Mouse (Mus musculus) lung, embryonic 16.5 days (tissue): ENCODE data around the gene Fam126a. TPM values are rescaled to one million over a fixed set of nuclear protein-coding genes. Genes with fewer than 3 reads are reported as not detected.

Experiments used
- ATAC-seq: fragments of 200-750 bp; cut with Nextera tagmentation; 2 replicates; pipeline ENCODE4 v1.8.0; 2017; ENCODE audit warnings: low read depth, mild to moderate bottlenecking, moderate library complexity
- H3K27ac ChIP-seq: fragments of 300-500 bp; sonication (generic); 2 replicates; pipeline ENCODE4 v1.5.1; 2014; ENCODE audit warnings: mild to moderate bottlenecking, control low read depth, low read length
- H3K27me3 ChIP-seq: fragments of 300-500 bp; sonication (generic); 2 replicates; pipeline ENCODE4 v1.6.1; 2014; ENCODE audit warnings: low read depth, low read length, mixed read lengths; ENCODE audit not compliant: control insufficient read depth, insufficient read depth
- H3K36me3 ChIP-seq: fragments of 300-500 bp; sonication (generic); 2 replicates; pipeline ENCODE4 v1.6.1; 2014; ENCODE audit warnings: low read length; ENCODE audit not compliant: control insufficient read depth, insufficient read depth
- H3K4me1 ChIP-seq: fragments of 300-500 bp; sonication (generic); replicated peaks from 2 replicates; pipeline ENCODE4 v1.6.1; 2014; ENCODE audit warnings: low read length, mixed read lengths; ENCODE audit not compliant: control insufficient read depth, insufficient read depth
- H3K4me2 ChIP-seq: fragments of 300-500 bp; sonication (generic); 2 replicates; pipeline ENCODE4 v1.6.1; 2014; ENCODE audit warnings: low read depth, low read length, control low read depth
- H3K4me3 ChIP-seq: fragments of 300-500 bp; sonication (generic); 2 replicates; pipeline ENCODE4 v1.5.1; 2014; ENCODE audit warnings: mild to moderate bottlenecking, low read length, control low read depth
- H3K9ac ChIP-seq: fragments of 300-500 bp; sonication (generic); 2 replicates; pipeline ENCODE4 v1.6.1; 2014; ENCODE audit warnings: low read length, control low read depth
- H3K9me3 ChIP-seq: fragments of 300-500 bp; sonication (generic); 2 replicates; pipeline ENCODE4 v1.6.1; 2016; ENCODE audit warnings: low read length; ENCODE audit not compliant: control insufficient read depth
- WGBS: fragments of 180-500 bp; shearing (Covaris S2); extraction: QIAGEN DNeasy Blood & Tissue Kit; methylation state at CpG from one replicate; pipeline ENCODE4 v1.1.7; 2014; 5-methylcytosine and 5-hydroxymethylcytosine counted together
- polyA plus RNA-seq: library from polyadenylated mRNA; unstranded; fragments of >200 nt; fragmentation: Nextera tagmentation; extraction: Ambion mirVana; gene quantifications from 2 replicates; pipeline ENCODE4 v1.2.1, GENCODE M21; 2015

Fam126a gene
- polyA plus RNA-seq, 1 experiment from 2014 or later: 17.1 TPM

GRCm38 (mm10) chr5:24013338-24014003, 17.0 kb downstream of the Fam126a start:
- H3K4me1 ChIP-seq: no peaks in the 10 kb centered on the region
- H3K4me3 ChIP-seq: no peak overlapping the region
- H3K4me2 ChIP-seq: no peak overlapping the region
- no peak for ATAC-seq
- H3K27ac ChIP-seq: no peak overlapping the region
- H3K27me3 ChIP-seq: no peaks in the 10 kb centered on the region
- 74% methylated on average over 5 of the region's 5 CpGs for WGBS
- no peak overlapping the region for H3K9ac ChIP-seq
- no peaks in the 10 kb centered on the region for H3K36me3 ChIP-seq
- no peaks in the 10 kb centered on the region for H3K9me3 ChIP-seq

GRCm38 (mm10) chr5:23999083-23999671, 31.3 kb downstream of the Fam126a start:
- no peak overlapping the region for H3K4me3 ChIP-seq
- H3K9me3 ChIP-seq: no peaks in the 10 kb centered on the region
- no peak overlapping the region for H3K27ac ChIP-seq
- no peaks in the 10 kb centered on the region for H3K4me1 ChIP-seq
- no peaks in the 10 kb centered on the region for H3K36me3 ChIP-seq
- H3K4me2 ChIP-seq: no peak overlapping the region
- ATAC-seq: no peak
- H3K9ac ChIP-seq: no peak overlapping the region
- no peaks in the 10 kb centered on the region for H3K27me3 ChIP-seq
- 48% methylated on average over 1 of the region's 1 CpGs for WGBS

- no peaks in the 10 kb centered on the region for H3K36me3 ChIP-seq
- WGBS: 70% methylated on average over 5 of the region's 5 CpGs
- no peak overlapping the region for H3K4me3 ChIP-seq
Measured at GRCm38 (mm10) chr5:23995951-23996350, 34.5 kb downstream of the Fam126a start.

GRCm38 (mm10) chr5:23994929-23995328, 35.6 kb downstream of the Fam126a start:
- peaks cover 8% of the 10 kb centered on the region; the same call in 1 of the 2 replicates for H3K4me1 ChIP-seq
- no peak overlapping the region for H3K4me2 ChIP-seq
- no peak overlapping the region for H3K27ac ChIP-seq
- no peak overlapping the region for H3K9ac ChIP-seq
- H3K9me3 ChIP-seq: no peaks in the 10 kb centered on the region
- ATAC-seq: no peak
- H3K27me3 ChIP-seq: no peaks in the 10 kb centered on the region
- no peaks in the 10 kb centered on the region for H3K36me3 ChIP-seq
- 92% methylated on average over 3 of the region's 3 CpGs for WGBS
- H3K4me3 ChIP-seq: no peak overlapping the region

More at GRCm38 (mm10) chr5:23995951-23996350, 34.5 kb downstream of the Fam126a start:
- no peaks in the 10 kb centered on the region for H3K27me3 ChIP-seq
- no peaks in the 10 kb centered on the region for H3K9me3 ChIP-seq
- ATAC-seq: no peak
- no peak overlapping the region for H3K27ac ChIP-seq
- H3K9ac ChIP-seq: no peak overlapping the region
- no peak overlapping the region for H3K4me2 ChIP-seq
- peaks cover 8% of the 10 kb centered on the region; the same call in 1 of the 2 replicates for H3K4me1 ChIP-seq

GRCm38 (mm10) chr5:23994231-23994630, 36.3 kb downstream of the Fam126a start:
- Histone ChIP-seq H3K9ac (no peak overlapping the region), H3K9me3 (no peaks in the 10 kb centered on the region), H3K27ac (no peak overlapping the region), H3K4me3 (no peak overlapping the region), H3K36me3 (no peaks in the 10 kb centered on the region), H3K4me1 (peaks cover 8% of the 10 kb centered on the region; the same call in 1 of the 2 replicates), H3K27me3 (no peaks in the 10 kb centered on the region), H3K4me2 (no peak overlapping the region)
- WGBS: 81% methylated on average over 2 of the region's 2 CpGs
- no peak for ATAC-seq

- WGBS: 20% methylated on average over 2 of the region's 2 CpGs
- H3K4me1 ChIP-seq: peaks cover 8% of the 10 kb centered on the region; the same call in 1 of the 2 replicates
- no peak for ATAC-seq
- H3K9me3 ChIP-seq: no peaks in the 10 kb centered on the region
- peak overlapping the region; percentile 41; the same call in 1 of the 2 replicates for H3K27ac ChIP-seq
- no peaks in the 10 kb centered on the region for H3K27me3 ChIP-seq
- no peak overlapping the region; the same call in 1 of the 2 replicates for H3K9ac ChIP-seq
- H3K36me3 ChIP-seq: no peaks in the 10 kb centered on the region
- H3K4me3 ChIP-seq: no peak overlapping the region
- H3K4me2 ChIP-seq: no peak overlapping the region
Measured at GRCm38 (mm10) chr5:23993553-23993894, 37.0 kb downstream of the Fam126a start.

- H3K9ac ChIP-seq: no peak overlapping the region; the same call in 1 of the 2 replicates
- no peaks in the 10 kb centered on the region for H3K27me3 ChIP-seq
- H3K27ac ChIP-seq: peak overlapping the region; percentile 73
- no peaks in the 10 kb centered on the region for H3K36me3 ChIP-seq
- peaks cover 8% of the 10 kb centered on the region; the same call in 1 of the 2 replicates for H3K4me1 ChIP-seq
- H3K4me2 ChIP-seq: no peak overlapping the region
- WGBS: 47% methylated on average over 5 of the region's 5 CpGs
- ATAC-seq: peak; percentile 72; the same call in 1 of the 2 replicates
- H3K9me3 ChIP-seq: no peaks in the 10 kb centered on the region
- H3K4me3 ChIP-seq: no peak overlapping the region
Measured at GRCm38 (mm10) chr5:23992876-23993552, 37.5 kb downstream of the Fam126a start.

GRCm38 (mm10) chr5:23990001-23990400, 40.5 kb downstream of the Fam126a start:
- no peaks in the 10 kb centered on the region for H3K36me3 ChIP-seq
- H3K4me3 ChIP-seq: no peak overlapping the region
- no peaks in the 10 kb centered on the region for H3K9me3 ChIP-seq
- H3K4me1 ChIP-seq: peaks cover 8% of the 10 kb centered on the region; the same call in 1 of the 2 replicates
- no peak overlapping the region for H3K9ac ChIP-seq
- H3K27me3 ChIP-seq: no peaks in the 10 kb centered on the region
- 83% methylated on average over 3 of the region's 3 CpGs for WGBS
- ATAC-seq: no peak
- no peak overlapping the region for H3K4me2 ChIP-seq
- no peak overlapping the region for H3K27ac ChIP-seq

GRCm38 (mm10) chr5:23987792-23988191, 42.7 kb downstream of the Fam126a start:
- 60% methylated on average over 10 of the region's 10 CpGs for WGBS
- no peaks in the 10 kb centered on the region for H3K4me1 ChIP-seq
- H3K4me3 ChIP-seq: no peak overlapping the region
- no peaks in the 10 kb centered on the region for H3K36me3 ChIP-seq
- H3K4me2 ChIP-seq: no peak overlapping the region
- H3K27me3 ChIP-seq: no peaks in the 10 kb centered on the region
- H3K9ac ChIP-seq: no peak overlapping the region
- H3K27ac ChIP-seq: no peak overlapping the region
- ATAC-seq: no peak
- no peaks in the 10 kb centered on the region for H3K9me3 ChIP-seq
